In the genomic region with DNA sequence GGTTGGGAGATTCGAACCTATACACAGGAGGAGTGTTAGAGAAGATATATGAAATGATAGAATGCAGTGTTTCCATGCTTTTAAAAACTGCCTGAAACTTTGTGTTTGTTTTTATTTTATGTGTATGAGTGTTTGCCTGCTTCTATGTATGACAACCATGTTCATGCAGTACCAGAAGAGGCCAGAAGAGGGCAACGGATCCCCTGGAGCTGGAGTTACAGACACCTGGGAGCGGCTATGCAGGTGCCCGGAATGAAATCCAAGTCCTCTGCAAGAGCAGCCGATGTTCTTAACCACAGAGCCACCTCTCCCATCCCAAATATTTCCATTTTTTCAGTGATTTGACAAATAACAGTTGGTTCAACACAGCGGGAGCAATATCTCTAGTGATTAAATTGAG, we compare ENCODE assay signal across 8 mouse cellular contexts.
DNase-seq lines count a peak whose midpoint lies in the region; ATAC-seq and TF ChIP-seq lines count a peak whose summit lies in the region.

No protein-coding gene starts in this region.

- H3K4me1 ChIP-seq in forebrain, embryonic 14.5 days (ENCODE audit: control insufficient read depth, insufficient read depth, low read length), result peaks cover 8% of the 10 kb centered on the region
- H3K4me1 ChIP-seq in forebrain, embryonic 10.5 days, result peaks cover 23% of the 10 kb centered on the region
- H3K4me1 ChIP-seq in midbrain, embryonic 10.5 days, result peaks cover 15% of the 10 kb centered on the region
- 0 out of 2 replicates have a peak, but pooled peaks cover 4% of the 10 kb centered on the region for H3K4me1 ChIP-seq in midbrain, embryonic 14.5 days (ENCODE audit: control insufficient read depth, insufficient read depth, low read length)
- no peaks in the 10 kb centered on the region for H3K4me1 ChIP-seq in stomach, postnatal 0 days (replicated peaks; ENCODE audit: control insufficient read depth, insufficient read depth)

- no peak overlapping the region for H3K4me2 ChIP-seq in forebrain, embryonic 14.5 days (ENCODE audit: low read length)
- no peak overlapping the region for H3K4me2 ChIP-seq in midbrain, embryonic 14.5 days (ENCODE audit: low read length)
- no peak overlapping the region for H3K4me2 ChIP-seq in stomach, postnatal 0 days (replicated peaks; ENCODE audit: low read depth)

- no peaks in the 10 kb centered on the region for H3K27me3 ChIP-seq in forebrain, embryonic 14.5 days (replicated peaks; ENCODE audit: control insufficient read depth, insufficient read depth, low read length)
- no peaks in the 10 kb centered on the region for H3K27me3 ChIP-seq in forebrain, embryonic 10.5 days (ENCODE audit: poor library complexity, severe bottlenecking)
- 0 out of 2 replicates have a peak, but pooled peaks cover 3% of the 10 kb centered on the region for H3K27me3 ChIP-seq in midbrain, embryonic 10.5 days (ENCODE audit: low read depth, poor library complexity, severe bottlenecking)
- no peaks in the 10 kb centered on the region for H3K27me3 ChIP-seq in midbrain, embryonic 14.5 days (ENCODE audit: control insufficient read depth, insufficient read depth, low read length)
- no peaks in the 10 kb centered on the region for H3K27me3 ChIP-seq in stomach, postnatal 0 days (ENCODE audit: control insufficient read depth, insufficient read depth, low read length)

- H3K27ac ChIP-seq in forebrain, embryonic 14.5 days (ENCODE audit: low read depth, low read length), result no peak overlapping the region
- H3K27ac ChIP-seq in forebrain, embryonic 10.5 days, result no peak overlapping the region
- H3K27ac ChIP-seq in midbrain, embryonic 10.5 days (replicated peaks), result no peak overlapping the region
- H3K27ac ChIP-seq in midbrain, embryonic 14.5 days (replicated peaks; ENCODE audit: low read depth, low read length), result no peak overlapping the region
- H3K27ac ChIP-seq in stomach, postnatal 0 days (replicated peaks), result no peak overlapping the region

- no peak overlapping the region for H3K9ac ChIP-seq in forebrain, embryonic 14.5 days (ENCODE audit: low read length)
- H3K9ac ChIP-seq in midbrain, embryonic 14.5 days (replicated peaks; ENCODE audit: low read length), result no peak overlapping the region
- no peak overlapping the region for H3K9ac ChIP-seq in stomach, postnatal 0 days (ENCODE audit: low read length)

- H3K4me3 ChIP-seq in forebrain, embryonic 14.5 days (ENCODE audit: low read depth, low read length), result no peak overlapping the region
- no peak overlapping the region for H3K4me3 ChIP-seq in forebrain, embryonic 10.5 days
- H3K4me3 ChIP-seq in midbrain, embryonic 10.5 days, result no peak overlapping the region
- H3K4me3 ChIP-seq in midbrain, embryonic 14.5 days (replicated peaks; ENCODE audit: low read depth, low read length), result no peak overlapping the region
- H3K4me3 ChIP-seq in stomach, postnatal 0 days (ENCODE audit: low read depth, low read length), result no peak overlapping the region

- DNase-seq in forebrain, embryonic 14.5 days (ENCODE audit: low spot score), result peak; percentile 22
- DNase-seq in forebrain, embryonic 10.5 days (ENCODE audit: extremely low spot score, low spot score), result no peak
- peak; percentile 47 for DNase-seq in midbrain, embryonic 10.5 days (ENCODE audit: low spot score)
- no peak for DNase-seq in midbrain, embryonic 14.5 days
- DNase-seq in c-Kit-positive CD71-negative TER-119-negative erythroid progenitor cells, embryonic 14.5 days (ENCODE audit: low read depth), result peak; percentile 13
- peak; percentile 38 for DNase-seq in stomach, postnatal 0 days (ENCODE audit: low spot score)
- DNase-seq in gastrocnemius, postnatal 10 days, result no peak

- no peak for ATAC-seq in forebrain, embryonic 14.5 days
- no peak for ATAC-seq in midbrain, embryonic 14.5 days (ENCODE audit: low FRiP score, low TSS enrichment)
- ATAC-seq in stomach, postnatal 0 days (ENCODE audit: low FRiP score, low TSS enrichment), result no peak
- ATAC-seq in cerebellum, adult (ENCODE audit: insufficient number of reproducible peaks, low FRiP score, low TSS enrichment), result no peak

- no peaks in the 10 kb centered on the region for H3K36me3 ChIP-seq in forebrain, embryonic 14.5 days (ENCODE audit: control insufficient read depth, insufficient read depth, low read length)
- no peaks in the 10 kb centered on the region for H3K36me3 ChIP-seq in forebrain, embryonic 10.5 days (replicated peaks)
- H3K36me3 ChIP-seq in midbrain, embryonic 10.5 days, result no peaks in the 10 kb centered on the region
- no peaks in the 10 kb centered on the region for H3K36me3 ChIP-seq in midbrain, embryonic 14.5 days (ENCODE audit: control insufficient read depth, insufficient read depth, low read length)
- no peaks in the 10 kb centered on the region for H3K36me3 ChIP-seq in stomach, postnatal 0 days (ENCODE audit: control insufficient read depth, insufficient read depth, low read length)

- H3K9me3 ChIP-seq in forebrain, embryonic 14.5 days (replicated peaks; ENCODE audit: control insufficient read depth, low read length), result no peaks in the 10 kb centered on the region
- no peaks in the 10 kb centered on the region for H3K9me3 ChIP-seq in forebrain, embryonic 10.5 days
- no peaks in the 10 kb centered on the region for H3K9me3 ChIP-seq in midbrain, embryonic 10.5 days (replicated peaks)
- H3K9me3 ChIP-seq in midbrain, embryonic 14.5 days (ENCODE audit: control insufficient read depth, low read length), result no peaks in the 10 kb centered on the region
- no peaks in the 10 kb centered on the region for H3K9me3 ChIP-seq in stomach, postnatal 0 days (ENCODE audit: control insufficient read depth, low read length)

- 54% methylated on average over 6 of the region's 6 CpGs for WGBS in forebrain, embryonic 14.5 days
- WGBS in forebrain, embryonic 10.5 days, result 55% methylated on average over 6 of the region's 6 CpGs
- 58% methylated on average over 6 of the region's 6 CpGs for WGBS in midbrain, embryonic 10.5 days
- WGBS in midbrain, embryonic 14.5 days, result 55% methylated on average over 6 of the region's 6 CpGs
- WGBS in stomach, postnatal 0 days, result 54% methylated on average over 6 of the region's 6 CpGs

- TF ChIP-seq EP300 in stomach, postnatal 0 days (optimal IDR thresholded peaks at IDR 0.05), result no peak

- peak; percentile 69 for TF ChIP-seq CTCF in stomach, postnatal 0 days (IDR thresholded peaks at IDR 0.05; ENCODE audit: low read depth)

Comparison
In these comparisons a context has a peak if more than half of its experiments do, and no peak if none do; other contexts are left out.
1. DNase-seq: peak in forebrain, embryonic 14.5 days (single experiment), midbrain, embryonic 10.5 days (single experiment), c-Kit-positive CD71-negative TER-119-negative erythroid progenitor cells, embryonic 14.5 days (single experiment) and stomach, postnatal 0 days (single experiment); none in forebrain, embryonic 10.5 days (single experiment), midbrain, embryonic 14.5 days (single experiment) and gastrocnemius, postnatal 10 days (single experiment).